Mouse (Mus musculus) cerebellum, postnatal 4 days (tissue): ENCODE measurements at regions not wholly inside any gene's neighbourhood (a gene's known extent, or its start where the extent isn't known, plus 50 kb on each side); places are given as distances from the start of the nearest gene placed in this dataset.
A peak's percentile ranks its signal among the peaks of the same experiment; 100 is the strongest.
"Not testable (repeated sequence)": the region's sequence is repeated elsewhere in the genome, so short reads cannot be mapped to it uniquely, and the experiment has no call there.

ENCODE experiments used
- DNase-seq, 2 experiments: peaks; one replicate each; pipeline ENCODE4 v3.0.0; 2022; ENCODE audit warnings: low spot score in 2 of 2, mixed read lengths in 1 of 2

DNA sequence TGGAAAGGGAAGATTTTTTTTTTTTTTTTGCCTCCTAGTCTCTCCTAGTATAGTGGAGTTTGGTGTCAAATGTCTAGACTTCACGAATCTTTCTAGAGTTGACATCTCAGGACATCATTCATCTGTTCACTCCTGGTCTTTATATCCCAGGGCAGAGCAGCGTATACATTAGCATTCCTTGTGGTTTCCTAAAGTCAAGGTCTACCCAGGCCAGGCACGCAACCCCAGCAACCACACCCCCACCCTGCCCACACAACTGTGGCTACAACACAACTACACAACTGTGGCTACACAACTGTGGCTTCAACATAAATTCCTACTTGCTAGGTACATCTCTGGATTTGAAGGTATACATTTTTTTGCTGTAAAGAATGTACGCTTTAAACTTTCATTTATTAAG is 122.2 kb downstream of the Ppp1r3a start:
- DNase-seq, result no peak

- no peak for DNase-seq
These were observed 123.2 kb downstream of the Ppp1r3a start for GRCm38 (mm10) chr6:14631719-14632445.

GRCm38 (mm10) chr6:14616629-14617028 is 138.4 kb downstream of the Ppp1r3a start:
- no peak for DNase-seq

DNA sequence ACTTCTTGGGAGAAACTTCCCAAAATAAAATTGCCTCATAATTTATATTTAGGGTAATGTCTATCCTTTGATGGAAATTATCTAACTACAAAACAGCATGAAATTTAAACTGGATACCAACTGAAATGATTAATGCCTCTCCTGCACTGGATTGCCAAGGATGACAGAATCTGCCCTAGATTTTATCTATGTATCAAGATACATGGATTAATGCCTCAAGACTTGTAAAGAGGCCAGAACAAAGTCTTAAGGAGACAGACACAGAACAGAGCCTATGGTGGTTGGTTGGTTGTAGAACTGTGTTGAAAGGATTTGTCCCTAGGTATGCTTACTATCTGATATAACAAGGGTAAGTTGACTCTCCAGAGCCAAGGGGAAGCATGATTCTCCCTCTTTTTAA is 147.0 kb downstream of the Ppp1r3a start:
- DNase-seq, result no peak

DNA sequence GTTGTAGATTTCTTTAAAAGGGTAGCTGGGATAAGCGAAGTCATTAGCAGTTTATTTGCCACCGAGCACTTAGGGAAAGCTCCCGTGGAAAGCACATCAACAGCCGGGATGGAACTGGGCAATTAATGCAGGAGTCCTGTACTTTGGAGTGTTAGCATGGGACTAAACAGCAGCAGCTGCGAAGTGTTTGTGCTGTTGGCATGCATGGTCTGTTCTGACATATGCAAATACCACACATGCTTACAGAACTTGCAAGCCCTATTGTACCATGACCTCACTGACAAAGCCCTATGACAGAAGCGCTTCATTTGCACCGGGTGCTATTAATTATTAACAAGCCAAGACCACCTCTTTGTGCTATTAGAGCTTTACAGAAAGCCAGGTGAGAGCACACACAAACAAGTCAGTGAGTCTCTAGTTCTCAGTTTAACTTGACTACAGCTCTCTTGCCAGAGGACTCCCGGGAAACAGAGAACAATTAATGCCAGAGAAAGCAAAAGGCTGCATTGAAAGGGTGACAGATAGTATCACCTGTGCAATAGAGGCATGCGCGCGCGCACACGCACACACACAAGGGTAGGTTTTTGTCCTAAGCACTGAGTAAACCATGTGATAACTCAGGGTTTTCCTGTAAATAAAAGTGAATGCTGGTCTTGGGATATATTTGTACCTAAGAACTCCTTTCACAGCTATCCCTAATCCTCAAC is 154.4 kb downstream of the Ppp1r3a start:
- DNase-seq, result no peak

DNA sequence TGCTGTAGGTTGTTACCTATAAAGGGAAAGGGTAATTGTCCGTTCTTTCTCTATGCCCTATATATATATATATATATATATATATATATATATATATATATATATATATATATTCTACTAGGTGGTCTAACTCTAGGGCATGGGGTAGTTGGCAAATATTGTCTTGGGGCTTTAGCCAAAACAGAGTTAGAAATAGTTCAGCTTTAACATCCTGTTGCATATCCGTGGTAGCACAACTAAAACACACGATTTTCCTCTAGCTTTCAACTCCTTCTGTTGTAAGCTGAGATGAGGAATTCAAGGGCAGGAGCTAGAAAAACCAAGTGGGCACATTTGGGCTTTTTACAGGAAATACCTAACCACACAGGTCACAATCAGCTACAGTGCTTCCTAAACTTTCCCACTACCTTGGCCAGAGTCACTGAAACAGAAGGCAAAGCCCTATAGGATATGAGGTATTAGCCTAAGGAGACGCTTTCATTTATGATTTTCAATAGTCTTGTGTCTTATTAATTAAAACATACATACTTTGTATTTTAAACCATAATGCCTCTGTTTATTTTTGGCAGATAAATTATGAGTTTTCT is 158.1 kb downstream of the Ppp1r3a start:
- no peak for DNase-seq

GRCm38 (mm10) chr6:14585827-14586226 is 169.2 kb downstream of the Ppp1r3a start:
- no peak for DNase-seq

DNA sequence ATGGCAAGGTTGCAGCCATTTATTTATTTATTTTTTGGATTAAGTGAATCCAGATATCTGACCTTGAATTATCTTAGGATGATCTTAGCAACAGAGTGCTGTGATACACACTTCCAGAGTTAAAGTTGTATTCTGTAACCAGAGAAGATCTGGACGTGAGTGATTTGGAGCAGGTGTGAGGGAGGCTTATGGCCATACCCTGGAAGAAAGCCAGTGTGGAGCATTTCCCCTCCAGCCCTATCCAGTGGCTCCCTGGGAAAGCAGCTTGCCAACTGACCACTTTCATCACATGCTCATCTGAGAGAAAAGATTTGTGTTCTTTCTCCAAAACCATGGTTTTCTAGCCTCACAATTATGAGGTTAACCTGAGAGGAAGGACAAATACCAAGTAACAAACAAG is 171.2 kb downstream of the Ppp1r3a start:
- no peak for DNase-seq

- DNase-seq, result no peak
These were observed 180.5 kb downstream of the Ppp1r3a start for GRCm38 (mm10) chr6:14574607-14575006.

GRCm38 (mm10) chr6:14573001-14573400 is 182.1 kb downstream of the Ppp1r3a start:
- no peak for DNase-seq

- DNase-seq, result no peak
These were observed 214.7 kb downstream of the Ppp1r3a start for GRCm38 (mm10) chr6:14540333-14540732.

GRCm38 (mm10) chr6:14529096-14529495 is 226.0 kb downstream of the Ppp1r3a start:
- no peak for DNase-seq

DNA sequence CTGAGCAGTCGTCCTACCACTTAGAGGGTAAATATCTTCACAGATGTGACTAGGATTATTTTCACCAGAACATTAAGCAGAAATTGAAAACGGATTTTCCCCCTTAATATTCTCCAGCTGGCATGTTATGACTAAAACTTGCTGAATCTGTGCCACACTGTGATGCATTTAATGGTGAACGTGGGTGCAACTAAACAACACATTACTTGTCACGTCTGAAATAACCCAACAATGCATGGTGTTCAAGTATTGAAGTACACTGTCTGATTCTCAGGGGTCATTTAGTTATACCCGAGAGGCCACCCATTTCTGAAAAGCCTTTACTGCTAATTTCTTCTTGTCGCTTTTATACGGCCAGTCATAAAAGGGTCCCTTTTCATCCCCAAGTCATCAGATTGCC is 226.5 kb downstream of the Ppp1r3a start:
- no peak for DNase-seq

DNA sequence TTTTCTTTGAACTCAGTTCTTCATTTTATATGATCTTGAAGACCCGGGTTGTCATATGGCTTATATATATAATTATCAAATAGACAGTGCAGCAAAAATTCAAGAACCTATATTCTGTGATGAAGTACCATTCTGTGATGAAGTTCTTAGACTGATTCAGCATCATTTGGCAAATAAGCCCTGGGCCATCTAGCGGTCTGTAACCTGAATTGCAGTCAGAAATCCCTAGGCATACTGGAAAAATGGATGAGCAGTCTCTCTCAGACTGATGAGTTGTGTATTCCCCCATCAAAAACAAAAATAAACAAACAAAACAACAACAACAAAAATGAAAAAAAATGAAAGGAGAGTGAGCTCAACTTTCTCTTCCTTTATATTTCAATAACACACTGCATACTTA is 232.3 kb downstream of the Ppp1r3a start:
- DNase-seq, result no peak

DNA sequence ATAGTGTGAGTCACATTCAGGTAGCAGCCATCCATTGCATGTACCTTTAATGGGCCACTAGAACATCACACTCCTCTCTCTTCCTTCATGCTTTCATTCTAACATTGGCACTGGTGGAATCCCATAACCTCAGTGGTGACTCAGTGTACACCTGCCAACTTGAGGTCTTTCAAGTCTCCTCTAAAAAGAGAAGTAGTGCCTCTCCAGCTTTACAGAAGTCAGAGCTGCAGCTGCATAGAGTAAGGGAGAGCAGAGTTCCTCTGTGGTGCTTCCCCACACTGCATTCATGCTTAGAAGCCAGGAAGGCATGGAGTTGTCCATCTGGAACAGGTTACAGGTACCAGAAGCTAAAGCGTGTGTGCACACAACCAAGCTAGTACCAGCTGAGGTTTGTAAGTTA is 233.8 kb downstream of the Ppp1r3a start:
- DNase-seq, result no peak

GRCm38 (mm10) chr6:14504171-14504570 is 250.9 kb downstream of the Ppp1r3a start:
- peak in 1 of 2 experiments; percentile 54 for DNase-seq

DNA sequence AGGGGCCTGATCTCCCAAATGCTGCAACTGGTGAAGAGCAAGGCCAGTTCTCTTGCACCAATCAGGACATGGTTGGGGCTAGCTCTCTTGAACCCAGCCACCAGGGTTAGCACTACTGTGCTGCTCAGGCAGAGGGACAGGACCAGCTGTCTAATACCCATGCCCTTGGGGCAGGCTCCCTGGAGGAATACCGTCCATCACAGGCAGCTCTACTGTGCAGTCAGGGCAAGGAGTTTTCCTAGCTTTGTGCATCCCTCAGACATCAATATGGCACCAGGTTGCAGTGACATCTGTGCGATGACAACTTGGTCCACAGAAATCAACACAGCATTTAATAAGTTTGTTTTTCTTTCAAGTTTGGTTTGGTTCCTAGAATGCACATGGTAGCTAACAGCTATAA is 254.4 kb downstream of the Ppp1r3a start:
- no peak for DNase-seq

GRCm38 (mm10) chr6:14499882-14500281 is 255.2 kb downstream of the Ppp1r3a start:
- not testable (repeated sequence) for DNase-seq

DNA sequence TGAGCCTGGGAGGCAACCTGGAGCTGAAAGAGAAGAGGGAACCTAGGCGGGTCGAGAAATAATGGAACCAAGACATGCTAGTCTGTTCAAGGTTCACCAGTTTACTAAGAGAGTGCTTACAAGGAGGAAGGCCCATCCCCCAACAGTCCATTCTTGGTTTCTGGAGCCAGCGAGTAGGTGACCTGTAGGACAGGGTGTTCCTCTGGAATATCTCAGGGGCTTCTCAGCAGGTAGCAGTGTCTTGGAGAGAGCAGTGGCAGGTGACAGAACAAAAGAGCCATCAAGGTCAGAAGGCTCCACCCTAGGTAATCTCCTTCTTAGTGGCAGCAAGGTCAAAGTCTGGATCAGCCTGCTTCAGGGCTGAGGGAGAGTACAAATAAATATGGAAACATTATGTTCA is 268.4 kb downstream of the Ppp1r3a start:
- DNase-seq, result not testable (repeated sequence)

GRCm38 (mm10) chr6:14456394-14456793 is 298.7 kb downstream of the Ppp1r3a start:
- DNase-seq, result no peak

GRCm38 (mm10) chr6:14453321-14453720 is 301.8 kb downstream of the Ppp1r3a start:
- not testable (repeated sequence) for DNase-seq

GRCm38 (mm10) chr6:14431751-14432150 is 323.3 kb downstream of the Ppp1r3a start:
- no peak for DNase-seq

DNA sequence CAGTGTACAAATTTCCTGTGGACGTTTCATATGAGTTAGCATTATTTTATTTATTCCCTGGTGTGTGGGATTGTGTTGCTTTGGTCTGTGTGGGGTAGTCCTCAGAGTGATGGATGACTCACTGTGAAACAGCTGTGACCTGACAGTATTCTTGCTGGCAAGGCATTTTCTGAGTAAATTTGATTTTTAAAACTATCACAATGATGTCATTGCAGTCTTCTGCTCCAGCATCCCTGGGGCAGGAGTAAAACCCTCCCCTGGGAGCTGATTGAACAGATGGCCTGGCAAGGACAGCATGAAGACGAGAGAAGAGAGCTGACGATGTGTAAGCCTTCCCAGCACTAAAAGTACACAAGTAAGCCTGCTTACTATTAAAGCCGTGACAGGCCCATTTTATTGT is 345.3 kb downstream of the Ppp1r3a start:
- DNase-seq, result peak in 1 of 2 experiments; percentile 32
